Mouse (Mus musculus) cerebellum, postnatal 4 days (tissue): ENCODE measurements around the gene Mgst2.

Experiments
- DNase-seq, 2 experiments: peaks; one replicate each; pipeline ENCODE4 v3.0.0; 2022; ENCODE audit warnings: low spot score in 2 of 2, mixed read lengths in 1 of 2

Mgst2 gene

GRCm38 (mm10) chr3:51701281-51701751 lies 41.2 kb downstream of the Mgst2 start:
- peak; percentile 82 to 93 for DNase-seq

DNA sequence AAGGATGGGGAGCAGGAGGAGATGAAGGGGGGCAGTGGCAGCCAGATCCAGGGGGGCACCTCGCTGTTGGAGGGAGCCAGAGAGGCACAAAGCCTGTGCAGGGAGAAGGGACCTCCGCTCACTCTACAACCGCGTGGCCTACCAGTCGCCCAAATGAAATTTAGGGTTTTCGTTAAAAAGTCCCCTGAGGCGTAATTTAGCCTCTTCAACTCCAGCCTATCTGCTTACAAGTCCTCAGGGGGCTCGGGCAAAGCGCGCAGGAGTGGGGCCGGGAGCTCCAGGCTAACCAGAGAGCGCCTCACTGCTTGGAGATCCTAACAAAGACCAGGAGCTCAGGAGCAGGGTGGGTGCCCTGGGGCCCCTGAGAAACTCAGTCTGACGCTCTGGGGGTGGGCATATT lies 41.8 kb downstream of the Mgst2 start:
- DNase-seq: peak in 1 of 2 experiments; percentile 54

DNA sequence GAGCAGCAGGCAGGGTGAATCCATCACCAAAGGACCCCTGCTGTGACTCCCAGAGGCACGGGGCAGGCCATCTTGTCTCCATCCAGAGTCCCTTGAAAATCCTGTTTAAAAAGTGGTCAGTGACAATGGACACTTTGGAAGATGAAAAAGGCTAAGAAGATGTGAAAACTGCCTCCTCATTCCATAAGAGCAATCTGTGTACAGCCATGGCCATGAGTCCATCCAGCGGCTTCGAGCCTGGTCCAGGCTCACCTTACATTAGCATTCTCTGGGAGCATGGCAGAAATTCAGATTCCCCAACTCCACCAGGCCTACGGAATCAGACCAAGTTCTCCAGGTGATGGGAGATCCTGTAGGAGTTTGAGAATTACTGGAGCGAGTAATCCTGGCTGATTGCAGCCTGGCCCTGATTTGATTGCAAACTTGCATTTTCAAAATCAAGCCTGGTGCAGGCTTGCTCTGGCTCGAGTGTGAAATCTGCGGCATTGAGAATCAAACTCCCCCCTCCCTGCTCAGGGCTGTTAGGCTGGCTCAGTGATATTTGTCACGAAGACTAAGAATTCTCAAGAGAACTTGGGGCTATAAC lies 42.6 kb downstream of the Mgst2 start:
- DNase-seq: no peak

- no peak for DNase-seq
Measured at GRCm38 (mm10) chr3:51703478-51703877, 43.3 kb downstream of the Mgst2 start.

GRCm38 (mm10) chr3:51705220-51705619 lies 45.1 kb downstream of the Mgst2 start:
- DNase-seq: no peak

DNA sequence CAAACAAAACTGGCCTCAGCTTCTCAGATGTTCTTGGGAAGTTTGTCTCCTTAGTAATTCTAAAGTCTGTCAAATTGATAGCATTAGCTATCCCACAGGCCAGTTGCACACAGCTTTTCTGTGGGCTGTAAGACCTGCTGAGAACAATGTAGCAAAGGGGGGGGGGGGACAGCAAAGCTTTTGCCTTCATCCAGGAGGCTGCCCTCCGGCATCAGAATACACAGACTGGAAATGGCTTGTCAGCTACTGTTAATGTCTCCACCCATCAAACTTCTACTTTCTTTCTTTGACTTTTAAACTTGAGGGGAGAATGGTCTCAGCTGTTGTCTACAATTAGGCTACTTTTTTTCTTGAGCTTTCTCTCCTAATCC lies 48.2 kb downstream of the Mgst2 start:
- DNase-seq: no peak

DNA sequence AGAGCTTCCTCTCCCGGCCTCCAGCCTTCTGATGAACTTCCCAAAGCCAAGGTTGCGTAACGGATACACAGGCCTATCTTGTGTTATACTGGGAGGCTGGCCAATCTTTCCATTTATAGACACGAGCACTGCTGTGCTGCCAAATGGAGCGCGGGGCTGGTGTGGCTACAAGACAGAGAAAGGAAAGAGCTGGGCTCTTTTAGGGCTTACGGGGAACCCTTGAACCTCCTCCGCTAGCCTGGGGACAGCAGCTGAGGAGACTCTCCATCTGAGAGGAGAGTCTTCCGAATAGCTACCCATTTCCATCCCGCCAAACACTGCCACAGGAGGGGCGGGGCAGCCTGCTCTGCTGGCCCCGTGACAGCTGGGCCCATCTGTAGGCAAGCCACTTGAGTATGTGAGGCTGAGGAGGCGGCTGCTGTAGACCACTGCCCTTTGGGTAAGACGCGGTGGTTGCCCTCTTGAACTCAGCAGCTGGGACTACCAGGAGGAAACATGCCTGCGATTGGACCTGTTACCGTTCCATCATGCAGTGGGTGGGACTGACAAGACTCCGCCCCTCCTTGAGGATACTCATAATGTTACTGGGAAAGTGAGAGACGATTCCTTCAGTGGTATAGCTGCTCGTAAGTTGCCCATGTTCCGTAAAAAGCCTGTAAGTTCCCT lies 48.7 kb downstream of the Mgst2 start:
- peak in 1 of 2 experiments; percentile 59 for DNase-seq

DNA sequence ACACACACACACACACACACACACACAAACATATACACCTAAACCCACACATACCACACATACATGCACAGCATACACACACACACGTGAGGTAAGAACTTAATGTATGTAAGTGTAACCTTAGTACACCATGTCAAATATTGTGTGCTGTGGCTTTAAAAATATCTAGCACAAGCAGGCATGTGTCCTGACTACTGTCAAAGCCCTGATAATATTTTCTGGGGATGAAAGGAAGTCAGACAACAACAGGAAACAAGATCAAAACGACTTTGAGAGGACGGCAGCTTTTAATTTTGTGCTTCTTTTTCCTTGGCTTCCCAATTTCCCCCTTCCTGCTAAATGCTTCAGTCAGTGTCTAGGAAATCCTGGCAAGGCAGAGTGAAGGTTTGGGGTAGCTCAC lies 52.2 kb downstream of the Mgst2 start:
- no peak for DNase-seq

GRCm38 (mm10) chr3:51713233-51713632 lies 53.1 kb downstream of the Mgst2 start:
- no peak for DNase-seq

DNA sequence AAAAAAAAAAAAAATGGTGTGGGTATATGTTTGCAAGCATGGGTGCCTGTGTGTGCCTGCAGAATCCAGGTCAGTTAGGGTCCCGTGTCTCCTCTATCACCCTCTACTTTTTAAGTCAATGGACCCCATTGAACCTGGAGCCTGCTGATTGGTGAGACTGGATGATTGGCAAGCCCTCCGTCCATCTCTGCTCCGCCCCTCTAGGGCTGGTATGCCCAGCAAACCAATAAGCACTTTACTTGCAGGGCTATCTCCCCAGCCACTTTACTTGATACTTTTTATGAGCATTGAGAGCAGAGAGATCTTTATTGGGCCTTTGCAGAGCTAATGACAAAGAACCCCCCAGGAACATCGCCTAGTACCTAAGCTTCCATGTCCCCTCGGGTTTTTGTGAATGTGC lies 54.3 kb downstream of the Mgst2 start:
- no peak for DNase-seq

- no peak for DNase-seq
Measured at GRCm38 (mm10) chr3:51717455-51717854, 57.3 kb downstream of the Mgst2 start.

DNA sequence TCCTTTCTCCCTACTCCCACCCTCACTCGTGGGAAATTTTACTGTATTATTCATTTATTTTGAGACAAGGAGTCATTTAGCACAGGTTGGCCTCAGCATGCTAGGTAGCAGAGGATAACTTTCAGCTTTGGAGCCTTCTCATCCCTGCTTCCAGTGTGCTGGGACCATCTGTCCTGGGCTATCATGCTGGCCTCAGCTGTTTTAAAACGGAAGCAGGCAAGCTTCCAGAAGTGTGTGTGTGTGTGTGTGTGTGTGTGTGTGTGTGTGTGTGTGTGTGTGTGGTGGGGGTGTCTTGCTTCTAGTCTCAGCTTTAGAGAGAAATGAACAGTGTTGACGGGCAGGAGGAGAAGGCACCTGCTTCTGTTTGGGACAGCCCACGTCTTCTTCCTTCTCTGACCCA lies 57.7 kb downstream of the Mgst2 start:
- DNase-seq: no peak

- DNase-seq: no peak
Measured at GRCm38 (mm10) chr3:51719373-51719772, 59.2 kb downstream of the Mgst2 start.

GRCm38 (mm10) chr3:51719982-51720381 lies 59.8 kb downstream of the Mgst2 start:
- DNase-seq: no peak

DNA sequence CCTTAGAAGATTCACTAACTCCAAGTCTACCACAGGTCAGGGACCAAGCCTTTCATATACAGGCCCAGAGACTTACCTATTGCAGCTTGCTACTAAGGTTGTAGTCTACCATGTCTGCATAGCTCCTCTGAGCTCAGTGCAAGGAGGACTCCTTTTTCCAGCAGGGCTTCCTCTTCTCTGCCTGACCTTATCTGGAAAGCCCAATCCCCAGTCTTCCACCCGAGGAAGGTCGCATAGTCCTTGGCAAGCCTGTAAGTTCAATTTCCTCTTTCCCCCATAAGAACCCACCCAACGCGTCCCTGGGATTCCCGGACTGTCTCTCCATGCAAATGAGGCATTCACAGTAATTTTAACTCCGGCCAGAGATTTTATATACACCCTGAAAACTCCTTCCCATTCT lies 66.1 kb downstream of the Mgst2 start:
- DNase-seq: no peak

DNA sequence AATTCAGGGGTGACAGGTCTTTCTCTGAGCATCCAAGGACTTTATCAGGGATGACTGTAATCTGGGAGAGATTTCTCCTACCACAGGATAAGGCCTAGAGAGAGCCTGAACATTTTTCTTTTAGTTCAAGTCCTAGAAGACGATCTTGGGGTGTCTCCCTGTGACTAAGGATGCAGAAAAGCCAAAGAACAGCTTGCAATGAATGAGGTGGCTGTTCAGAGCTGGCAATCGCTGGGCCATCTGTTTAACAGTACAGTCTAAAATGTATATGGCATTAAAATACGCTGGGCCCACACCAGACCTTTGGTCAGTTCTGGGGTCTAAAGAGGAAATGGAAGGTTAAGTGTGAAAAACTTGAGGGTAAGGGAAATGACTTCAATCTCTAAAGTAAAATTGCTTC lies 67.3 kb downstream of the Mgst2 start:
- DNase-seq: no peak

GRCm38 (mm10) chr3:51727968-51728367 lies 67.8 kb downstream of the Mgst2 start:
- no peak for DNase-seq

GRCm38 (mm10) chr3:51728456-51728855 lies 68.3 kb downstream of the Mgst2 start:
- DNase-seq: no peak

DNA sequence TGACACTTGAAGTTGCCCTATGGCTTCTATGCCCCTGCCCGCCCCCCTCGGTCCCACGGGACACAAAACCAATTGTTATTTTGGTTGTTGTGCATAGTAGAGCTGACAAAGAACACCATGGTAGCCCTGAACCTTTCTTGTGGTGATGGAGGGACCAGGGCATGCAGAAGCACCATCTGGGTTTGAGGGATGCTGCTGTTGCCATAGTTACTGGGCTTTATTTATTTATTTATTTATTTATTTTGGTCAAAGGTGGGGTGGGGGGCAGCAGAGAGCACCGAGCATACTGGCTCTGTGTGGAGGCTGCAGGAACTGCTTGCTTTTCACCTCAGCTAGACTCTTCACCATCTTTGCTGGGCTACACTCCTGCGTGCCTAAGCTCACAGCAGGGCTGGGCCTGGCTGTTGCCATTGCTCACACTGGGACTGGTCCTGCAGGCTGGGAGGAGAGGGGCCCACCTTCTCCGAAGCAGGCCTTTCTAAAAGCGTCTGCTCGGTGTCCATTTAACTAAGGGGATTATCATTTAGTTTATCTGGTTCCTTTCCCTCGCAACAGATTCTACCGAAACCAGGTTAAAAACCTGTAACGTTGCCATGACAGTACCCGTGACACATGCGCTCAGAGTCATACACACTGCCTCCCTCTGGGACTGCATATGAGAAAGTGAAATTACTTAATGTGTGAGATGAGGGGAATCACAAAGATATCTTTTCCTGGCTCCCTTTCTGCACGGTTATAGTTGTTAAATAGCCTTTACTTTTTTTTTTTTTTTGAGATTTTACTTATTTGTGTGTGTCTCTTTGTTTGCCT lies 69.2 kb downstream of the Mgst2 start:
- no peak for DNase-seq

- no peak for DNase-seq
Measured at GRCm38 (mm10) chr3:51730662-51731061, 70.5 kb downstream of the Mgst2 start.

DNA sequence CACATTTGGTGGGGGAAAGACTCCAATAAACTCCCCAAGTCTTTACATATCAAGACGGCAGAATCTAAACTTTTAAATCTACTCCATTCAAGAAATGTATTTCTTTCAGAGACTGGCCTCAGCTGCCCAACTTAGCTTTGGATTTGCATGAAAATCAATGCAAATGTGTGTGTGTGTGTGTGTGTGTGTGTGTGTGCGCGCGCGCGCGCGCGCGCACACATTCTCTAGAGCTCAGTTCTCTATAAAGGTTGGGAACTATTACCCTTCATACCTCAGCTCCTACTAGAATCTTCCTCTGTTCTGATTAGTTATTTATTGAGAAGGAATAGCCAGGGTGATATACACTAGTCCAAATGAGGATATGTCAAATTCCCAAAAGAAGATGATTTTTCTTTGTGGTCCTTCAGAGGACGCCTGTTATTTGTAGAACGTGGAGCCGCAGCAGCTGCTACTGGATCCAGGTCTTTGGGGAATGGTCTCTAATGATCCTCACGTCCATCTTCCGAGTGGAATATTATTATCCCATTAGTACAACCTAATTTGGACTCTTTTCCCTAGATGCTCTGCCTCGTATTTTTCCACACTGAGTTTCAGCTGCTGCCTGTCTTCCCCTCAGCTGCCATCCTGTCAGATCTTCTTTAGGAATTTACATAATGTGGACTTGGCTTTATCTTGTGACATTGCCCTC lies 71.9 kb downstream of the Mgst2 start:
- no peak for DNase-seq
